Mouse (Mus musculus) neural tube, embryonic 13.5 days (tissue): Measurements from ENCODE around the gene Palld. TPM values are rescaled to one million over a fixed set of nuclear protein-coding genes. Genes with fewer than 3 reads are reported as not detected.

ENCODE experiments used
- ATAC-seq: fragments of 200-750 bp; cut with Nextera tagmentation; 2 replicates; pipeline ENCODE4 v1.8.0; 2017; ENCODE audit warnings: low read depth, mild to moderate bottlenecking, moderate TSS enrichment, moderate library complexity
- H3K27ac ChIP-seq: fragments of 300-500 bp; sonication (generic); replicated peaks from 2 replicates; pipeline ENCODE4 v1.5.1; 2015; ENCODE audit warnings: moderate library complexity, mild to moderate bottlenecking, inconsistent platforms
- H3K27me3 ChIP-seq: fragments of 300-500 bp; sonication (generic); 2 replicates; pipeline ENCODE4 v1.6.1; 2015; ENCODE audit warnings: mild to moderate bottlenecking, inconsistent platforms
- H3K36me3 ChIP-seq: fragments of 300-500 bp; sonication (generic); 2 replicates; pipeline ENCODE4 v1.6.1; 2015; ENCODE audit warnings: mild to moderate bottlenecking, inconsistent platforms
- H3K4me1 ChIP-seq: fragments of 300-500 bp; sonication (generic); replicated peaks from 2 replicates; pipeline ENCODE4 v1.6.1; 2015; ENCODE audit warnings: inconsistent platforms
- H3K4me2 ChIP-seq: fragments of 300-500 bp; sonication (generic); 2 replicates; pipeline ENCODE4 v1.6.1; 2015; ENCODE audit warnings: inconsistent platforms, mild to moderate bottlenecking, moderate library complexity
- H3K4me3 ChIP-seq: fragments of 300-500 bp; sonication (generic); 2 replicates; pipeline ENCODE4 v1.5.1; 2015; ENCODE audit warnings: mild to moderate bottlenecking, inconsistent platforms
- H3K9ac ChIP-seq: fragments of 300-500 bp; sonication (generic); 2 replicates; pipeline ENCODE4 v1.6.1; 2015; ENCODE audit warnings: moderate library complexity, mild to moderate bottlenecking, inconsistent platforms
- H3K9me3 ChIP-seq: fragments of 300-500 bp; sonication (generic); 2 replicates; pipeline ENCODE4 v1.6.1; 2016; ENCODE audit warnings: inconsistent platforms
- WGBS: fragments of 180-500 bp; shearing (Covaris S2); methylation state at CpG from one replicate; pipeline ENCODE4 v1.1.7; 2015; 5-methylcytosine and 5-hydroxymethylcytosine counted together
- polyA plus RNA-seq: library from polyadenylated mRNA; unstranded; fragments of >200 nt; fragmentation: Nextera tagmentation; extraction: Ambion mirVana; gene quantifications from 2 replicates; pipeline ENCODE4 v1.2.1, GENCODE M21; 2015

Palld gene
- polyA plus RNA-seq, 1 experiment from 2014 or later = 24.0 TPM

DNA sequence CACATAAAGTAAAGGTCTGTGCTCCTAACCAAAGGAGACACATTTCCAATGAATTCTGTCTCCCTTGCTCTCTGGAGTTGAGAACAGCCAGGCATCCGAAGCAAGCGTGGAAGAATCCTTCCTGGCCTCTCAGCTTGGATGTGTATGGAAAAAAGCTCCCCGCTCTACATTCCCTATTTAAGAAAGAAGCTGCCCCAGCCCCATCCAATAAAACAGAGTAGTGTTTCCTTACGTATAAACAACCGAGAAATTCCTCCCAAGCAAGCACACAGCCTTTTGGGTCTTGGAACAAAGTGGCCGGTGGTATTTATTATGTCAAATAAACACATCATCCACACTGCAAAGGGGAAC is 295.1 kb downstream of the Palld start:
- H3K27me3 ChIP-seq = no peaks in the 10 kb centered on the region
- no peaks in the 10 kb centered on the region for H3K36me3 ChIP-seq
- no peak overlapping the region for H3K4me3 ChIP-seq
- H3K4me2 ChIP-seq = no peak overlapping the region
- WGBS = 13% methylated on average over 6 of the region's 6 CpGs
- peaks cover 13% of the 10 kb centered on the region for H3K4me1 ChIP-seq
- H3K9ac ChIP-seq = no peak overlapping the region
- H3K27ac ChIP-seq = peak overlapping the region; percentile 57
- no peaks in the 10 kb centered on the region for H3K9me3 ChIP-seq
- ATAC-seq = no peak

DNA sequence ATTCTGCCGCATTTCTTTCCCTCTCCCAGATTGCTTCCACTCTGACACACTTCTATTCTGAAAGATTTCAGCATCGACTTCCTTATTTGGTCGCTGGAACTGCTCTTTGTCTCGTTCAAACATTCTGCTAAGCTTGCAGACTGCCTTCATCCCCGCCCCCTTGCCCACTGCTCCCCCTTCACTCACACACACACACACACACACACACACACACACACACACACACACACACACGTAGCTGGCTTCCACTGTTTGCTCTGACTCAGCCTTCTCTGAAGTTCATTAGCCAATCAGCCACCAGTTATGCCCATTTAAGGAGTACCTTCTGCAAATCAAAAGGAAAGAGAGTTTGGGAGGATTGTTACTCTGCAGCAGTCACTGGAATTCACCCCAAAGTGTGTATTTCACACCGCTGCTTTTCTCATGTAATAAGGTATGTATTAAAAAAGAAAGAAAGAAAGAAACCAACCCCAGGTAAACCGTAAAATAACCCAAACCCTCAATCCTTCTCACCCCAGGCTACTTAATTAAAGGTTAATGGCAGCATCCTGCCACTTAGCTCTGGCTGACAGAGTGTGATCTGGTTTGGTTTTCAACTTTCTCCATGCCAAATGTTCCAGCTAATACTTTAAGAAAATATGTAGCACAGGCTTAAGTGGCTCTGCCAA is 295.6 kb downstream of the Palld start:
- no peaks in the 10 kb centered on the region for H3K27me3 ChIP-seq
- H3K4me1 ChIP-seq = peaks cover 13% of the 10 kb centered on the region
- no peak overlapping the region for H3K9ac ChIP-seq
- H3K27ac ChIP-seq = peak overlapping the region; percentile 57
- ATAC-seq = peak; percentile 73
- H3K4me3 ChIP-seq = no peak overlapping the region
- no peaks in the 10 kb centered on the region for H3K36me3 ChIP-seq
- 17% methylated on average over 7 of the region's 8 CpGs for WGBS
- no peaks in the 10 kb centered on the region for H3K9me3 ChIP-seq
- H3K4me2 ChIP-seq = peak overlapping the region; percentile 33

DNA sequence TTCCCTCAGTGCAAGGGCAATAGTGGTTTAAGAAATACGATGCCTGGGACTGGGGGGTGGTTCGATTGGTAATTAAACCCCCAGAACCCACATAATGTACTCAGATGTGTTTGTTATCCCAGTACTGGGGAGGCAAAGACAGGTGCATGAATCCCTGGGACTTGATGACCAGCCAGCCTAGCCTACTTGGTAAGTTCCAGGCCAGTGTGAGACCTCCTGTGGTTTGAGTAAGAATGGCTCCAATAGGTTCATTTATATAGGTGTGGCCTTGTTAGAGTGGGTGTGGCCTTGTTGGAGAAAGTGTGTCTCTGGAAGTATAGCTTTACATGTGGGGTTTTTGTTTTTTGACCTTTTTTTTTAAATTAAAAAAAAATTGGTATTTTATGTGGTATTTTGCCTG is 297.6 kb downstream of the Palld start:
- 92% methylated on average over 2 of the region's 2 CpGs for WGBS

DNA sequence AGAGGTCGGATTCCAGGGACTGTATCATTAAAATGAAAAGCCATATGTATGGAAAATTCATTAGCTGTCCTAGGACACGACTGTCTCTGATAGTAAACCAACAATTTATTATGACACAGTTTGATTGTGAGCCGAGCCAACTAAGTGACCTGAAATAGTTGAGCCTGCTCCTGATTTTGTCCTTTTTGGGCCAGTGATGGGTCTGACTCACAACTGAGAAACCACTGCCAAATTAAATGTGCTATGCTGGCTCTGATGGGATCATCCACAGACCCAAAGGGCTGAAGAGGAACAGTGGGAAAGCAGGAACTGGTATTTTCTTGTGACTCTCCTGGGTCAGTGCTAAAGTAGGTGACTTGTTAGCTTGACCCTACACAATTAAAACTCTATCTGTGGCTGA is 305.6 kb downstream of the Palld start:
- WGBS = 42% methylated on average over 3 of the region's 3 CpGs
- Histone ChIP-seq H3K27ac (no peak overlapping the region), H3K9ac (no peak overlapping the region), H3K36me3 (no peaks in the 10 kb centered on the region), H3K4me1 (peaks cover 20% of the 10 kb centered on the region), H3K4me3 (no peak overlapping the region), H3K4me2 (no peak overlapping the region), H3K27me3 (no peaks in the 10 kb centered on the region), H3K9me3 (no peaks in the 10 kb centered on the region)
- no peak for ATAC-seq

More for the DNA sequence above, 297.6 kb downstream of the Palld start:
- Histone ChIP-seq H3K36me3 (no peaks in the 10 kb centered on the region), H3K9ac (no peak overlapping the region), H3K27me3 (no peaks in the 10 kb centered on the region), H3K4me3 (no peak overlapping the region), H3K4me1 (peaks cover 13% of the 10 kb centered on the region), H3K9me3 (no peaks in the 10 kb centered on the region), H3K27ac (no peak overlapping the region), H3K4me2 (no peak overlapping the region)
- no peak for ATAC-seq

DNA sequence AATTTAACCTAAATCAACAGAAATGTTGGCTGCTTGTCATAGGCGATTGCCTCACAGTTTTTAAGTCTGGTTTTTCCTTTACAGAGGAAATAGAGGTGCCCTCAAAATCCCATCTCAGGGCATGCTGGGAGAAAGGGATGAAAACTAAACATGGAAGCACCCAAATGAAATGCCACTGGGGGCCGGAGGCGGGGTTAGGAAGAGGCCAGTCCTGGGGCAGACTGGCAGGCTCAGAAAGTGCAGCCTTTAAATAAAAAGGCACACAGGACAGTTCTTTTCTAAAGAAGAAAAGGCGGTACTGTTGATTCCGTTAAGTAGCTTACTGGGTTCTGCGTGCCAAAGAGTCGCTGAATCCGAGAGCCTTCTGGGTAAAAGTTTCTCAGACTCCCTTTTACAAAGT is 311.0 kb downstream of the Palld start:
- Histone ChIP-seq H3K4me2 (peak overlapping the region; percentile 87), H3K9ac (peak overlapping the region; percentile 77), H3K27ac (peak overlapping the region; percentile 76), H3K4me3 (peak overlapping the region; percentile 63), H3K4me1 (peaks cover 38% of the 10 kb centered on the region), H3K27me3 (no peaks in the 10 kb centered on the region), H3K9me3 (no peaks in the 10 kb centered on the region), H3K36me3 (no peaks in the 10 kb centered on the region)
- ATAC-seq = peak; percentile 60
- WGBS = 3% methylated on average over 8 of the region's 8 CpGs

DNA sequence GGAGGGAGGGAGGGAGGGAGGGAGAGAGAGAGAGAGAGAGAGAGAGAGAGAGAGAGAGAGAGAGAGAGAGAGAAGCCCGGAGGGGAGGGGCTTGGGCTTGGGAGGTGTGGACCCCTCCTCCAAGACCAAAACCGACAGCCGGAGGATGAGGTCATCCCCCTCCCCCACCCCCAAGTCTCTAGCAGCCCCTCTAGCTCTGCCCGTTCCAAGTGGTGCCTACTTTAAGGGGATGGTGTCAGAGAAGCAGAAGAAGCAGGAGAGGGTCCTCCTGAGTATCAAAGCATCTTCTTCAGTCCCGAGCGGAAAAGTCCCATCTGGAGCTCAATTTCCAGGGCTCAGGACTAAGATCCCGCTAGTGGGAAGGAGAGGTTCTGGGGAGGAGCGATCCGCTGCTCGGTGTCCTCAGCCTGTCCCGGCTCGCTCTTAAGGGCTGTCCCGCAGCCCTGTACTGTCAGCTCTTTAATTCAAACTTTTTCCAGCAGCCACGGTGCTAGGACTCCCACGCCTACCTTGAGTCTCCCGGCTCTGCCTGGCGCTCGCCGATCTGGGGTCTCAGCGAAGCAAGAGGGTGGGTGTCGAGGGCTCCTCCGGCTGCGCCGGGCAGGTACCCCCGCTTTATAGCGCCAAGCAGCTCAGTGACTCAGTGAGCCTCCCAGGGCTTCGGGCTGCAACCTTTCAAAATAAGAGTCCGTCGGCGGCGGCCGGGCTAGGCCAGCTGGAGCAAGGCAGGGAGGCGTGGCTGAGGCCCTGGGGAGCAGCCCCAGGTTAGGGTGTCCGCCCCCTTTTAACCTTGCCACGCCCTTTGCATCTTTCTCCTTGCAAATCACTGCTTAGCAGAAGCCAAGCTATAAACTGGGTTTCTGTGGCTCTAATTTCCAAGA is 311.7 kb downstream of the Palld start:
- peak overlapping the region; percentile 77 for H3K9ac ChIP-seq
- WGBS = under 1% methylated on average over 35 of the region's 35 CpGs
- peak overlapping the region; percentile 87 for H3K4me2 ChIP-seq
- no peaks in the 10 kb centered on the region for H3K9me3 ChIP-seq
- peak overlapping the region; percentile 63 for H3K4me3 ChIP-seq
- no peaks in the 10 kb centered on the region for H3K36me3 ChIP-seq
- H3K27me3 ChIP-seq = no peaks in the 10 kb centered on the region
- H3K27ac ChIP-seq = peak overlapping the region; percentile 76
- peak; percentile 89 for ATAC-seq
- H3K4me1 ChIP-seq = peaks cover 38% of the 10 kb centered on the region

DNA sequence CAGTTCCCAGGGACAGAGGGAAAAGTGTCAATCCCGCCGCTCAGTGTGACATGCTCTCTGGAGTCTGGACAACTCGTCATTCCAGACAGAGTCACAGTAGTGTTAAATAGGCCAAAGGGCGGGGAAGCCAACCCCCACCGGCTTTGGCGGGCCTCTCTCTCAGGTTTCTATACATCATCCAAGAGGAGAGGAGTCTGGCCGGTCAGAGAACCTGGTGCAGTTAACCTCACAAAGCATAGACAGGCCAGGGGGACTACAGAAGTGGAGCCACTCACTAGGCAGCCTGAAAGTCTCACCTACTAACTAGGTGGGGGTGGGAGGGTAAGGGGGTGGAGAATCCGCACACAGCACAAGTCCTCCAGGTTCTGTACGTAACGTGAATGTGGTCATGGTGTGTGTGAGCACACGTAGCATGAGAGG is 312.5 kb downstream of the Palld start:
- Histone ChIP-seq H3K27me3 (no peaks in the 10 kb centered on the region), H3K4me1 (peaks cover 38% of the 10 kb centered on the region), H3K9me3 (no peaks in the 10 kb centered on the region), H3K27ac (no peak overlapping the region), H3K4me2 (peak overlapping the region; percentile 87), H3K9ac (peak overlapping the region; percentile 77), H3K4me3 (peak overlapping the region; percentile 63), H3K36me3 (no peaks in the 10 kb centered on the region)
- WGBS = 3% methylated on average over 11 of the region's 11 CpGs
- ATAC-seq = peak; percentile 42

DNA sequence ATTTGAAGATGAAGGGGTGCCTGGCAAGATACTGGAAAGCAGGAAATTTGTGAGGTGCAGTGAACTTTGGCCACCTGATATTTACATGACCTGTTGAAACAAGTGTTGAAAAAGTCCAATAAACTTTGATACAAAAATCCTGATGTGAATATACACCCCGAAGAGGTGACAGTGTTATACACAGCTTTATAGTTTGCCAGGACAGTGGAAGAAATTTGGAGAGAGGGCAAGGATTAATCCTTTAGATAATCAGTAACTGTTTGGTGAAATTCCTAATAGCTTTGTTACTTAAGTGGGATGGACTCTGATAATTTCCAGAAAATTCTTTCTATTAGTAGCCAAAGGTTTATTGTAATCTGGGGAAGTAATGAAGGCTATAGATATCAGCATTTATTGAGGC is 314.2 kb downstream of the Palld start:
- no peaks in the 10 kb centered on the region for H3K36me3 ChIP-seq
- H3K9me3 ChIP-seq = no peaks in the 10 kb centered on the region
- WGBS = 96% methylated on average over 1 of the region's 1 CpGs
- no peak overlapping the region for H3K9ac ChIP-seq
- H3K4me2 ChIP-seq = no peak overlapping the region; the same call in 1 of the 2 replicates
- no peak overlapping the region for H3K27ac ChIP-seq
- H3K27me3 ChIP-seq = no peaks in the 10 kb centered on the region
- H3K4me1 ChIP-seq = peaks cover 33% of the 10 kb centered on the region
- no peak overlapping the region for H3K4me3 ChIP-seq
- ATAC-seq = no peak

DNA sequence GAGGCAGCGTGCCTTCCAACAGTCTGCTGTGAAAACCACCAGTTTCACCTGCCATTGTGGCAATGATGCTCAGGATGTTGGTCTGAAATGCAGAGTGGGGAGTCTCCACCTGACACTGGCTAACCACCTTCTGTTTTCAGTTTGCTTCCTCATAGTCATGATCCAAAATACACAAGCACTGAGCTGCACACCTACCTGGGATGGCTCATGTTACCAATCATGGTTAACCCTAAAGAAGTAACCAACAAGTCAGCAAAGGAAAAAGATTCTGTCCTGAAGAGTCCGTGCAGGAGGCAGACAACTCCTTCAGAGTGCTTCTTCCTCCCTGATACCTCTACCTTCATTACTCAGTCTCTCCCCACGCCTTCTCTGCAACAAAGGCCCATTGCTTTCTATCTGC is 314.8 kb downstream of the Palld start:
- ATAC-seq = no peak
- H3K36me3 ChIP-seq = no peaks in the 10 kb centered on the region
- H3K27ac ChIP-seq = no peak overlapping the region
- H3K4me3 ChIP-seq = no peak overlapping the region
- no peak overlapping the region for H3K4me2 ChIP-seq
- H3K9ac ChIP-seq = no peak overlapping the region
- H3K4me1 ChIP-seq = peaks cover 27% of the 10 kb centered on the region
- no peaks in the 10 kb centered on the region for H3K27me3 ChIP-seq
- H3K9me3 ChIP-seq = no peaks in the 10 kb centered on the region
- WGBS = 83% methylated on average over 3 of the region's 3 CpGs

DNA sequence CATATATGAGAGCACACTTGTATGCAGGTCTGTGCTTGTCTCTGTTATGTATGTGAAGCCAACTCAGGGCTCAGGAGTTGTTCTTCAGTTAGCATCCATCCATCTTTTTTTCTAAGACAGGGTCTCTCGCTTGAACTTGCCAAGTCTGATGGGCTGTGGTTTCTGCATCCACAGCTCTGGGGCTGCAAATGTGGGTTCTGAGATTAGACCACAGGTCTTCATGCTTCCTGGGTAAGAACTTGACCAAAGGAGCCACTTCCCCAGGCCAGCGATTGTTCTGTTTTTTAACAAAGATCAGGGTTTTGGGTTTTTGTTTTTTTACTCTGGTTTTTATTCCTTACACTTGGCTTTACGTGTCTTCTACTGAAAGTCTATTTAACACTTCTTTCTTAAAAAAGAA is 316.0 kb downstream of the Palld start:
- no peaks in the 10 kb centered on the region for H3K27me3 ChIP-seq
- H3K27ac ChIP-seq = no peak overlapping the region
- no peaks in the 10 kb centered on the region for H3K9me3 ChIP-seq
- no peak overlapping the region for H3K4me3 ChIP-seq
- no peak overlapping the region for H3K9ac ChIP-seq
- no peak for ATAC-seq
- no peaks in the 10 kb centered on the region for H3K36me3 ChIP-seq
- H3K4me1 ChIP-seq = peaks cover 15% of the 10 kb centered on the region
- no peak overlapping the region for H3K4me2 ChIP-seq
- 95% methylated on average over 3 of the region's 3 CpGs for WGBS

DNA sequence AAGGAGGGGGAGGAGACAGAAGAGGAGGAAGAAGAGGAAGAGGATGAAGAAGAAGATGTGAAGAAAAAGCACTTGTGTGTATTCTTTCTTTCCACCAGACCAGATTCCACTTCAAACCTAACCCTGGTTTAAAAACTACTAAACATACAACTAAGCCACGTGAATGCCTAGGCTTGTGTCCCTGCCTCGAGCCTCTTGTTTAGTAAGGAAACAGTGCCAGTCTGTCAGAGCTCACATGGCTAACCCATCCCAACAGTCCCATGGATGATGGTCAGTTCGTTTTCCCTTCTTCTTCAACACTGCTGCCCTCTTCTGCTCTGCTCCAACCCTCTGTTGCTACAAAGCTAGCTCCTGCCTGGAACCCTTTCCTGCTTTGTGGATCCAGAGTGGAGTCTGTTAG is 316.7 kb downstream of the Palld start:
- Histone ChIP-seq H3K4me2 (no peak overlapping the region), H3K4me3 (no peak overlapping the region), H3K27ac (no peak overlapping the region), H3K4me1 (peaks cover 9% of the 10 kb centered on the region), H3K9me3 (no peaks in the 10 kb centered on the region), H3K36me3 (no peaks in the 10 kb centered on the region), H3K27me3 (no peaks in the 10 kb centered on the region), H3K9ac (no peak overlapping the region)
- ATAC-seq = no peak
- 83% methylated on average over 3 of the region's 3 CpGs for WGBS

DNA sequence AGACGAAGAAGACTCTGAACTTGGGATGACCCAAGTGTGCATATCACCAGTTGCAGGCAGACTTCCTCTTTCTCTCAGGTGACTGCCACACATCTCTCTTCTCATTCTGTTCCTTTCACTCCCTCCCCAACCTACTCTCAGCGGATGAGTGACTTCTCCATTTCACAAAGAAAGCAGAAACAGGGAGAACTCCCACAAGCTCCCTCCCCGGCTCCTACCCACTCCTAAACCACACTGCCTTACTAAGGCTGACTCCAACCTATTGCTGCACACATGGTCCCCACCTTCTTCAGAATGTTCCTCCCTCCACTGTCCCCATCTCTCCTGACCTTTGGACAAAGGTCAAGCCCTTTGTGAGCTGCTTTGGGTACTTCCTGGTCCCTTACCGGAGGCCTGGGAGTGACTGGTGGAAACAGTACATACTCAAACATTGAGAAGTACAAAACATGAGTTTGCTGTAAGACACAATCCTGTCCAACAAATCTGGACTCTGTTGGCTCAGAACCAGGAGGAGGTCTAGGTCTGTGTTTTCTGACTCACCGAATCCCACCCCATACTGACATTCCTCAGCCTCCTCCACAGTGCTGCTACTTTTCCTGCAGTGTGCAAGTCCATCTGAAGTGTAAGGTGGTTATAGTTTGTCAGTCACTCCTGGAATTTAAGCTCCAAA is 317.6 kb downstream of the Palld start:
- Histone ChIP-seq H3K4me2 (no peak overlapping the region), H3K9ac (no peak overlapping the region), H3K27me3 (no peaks in the 10 kb centered on the region), H3K36me3 (no peaks in the 10 kb centered on the region), H3K4me1 (peaks cover 8% of the 10 kb centered on the region), H3K9me3 (no peaks in the 10 kb centered on the region), H3K4me3 (no peak overlapping the region), H3K27ac (no peak overlapping the region)
- ATAC-seq = no peak
- WGBS = 83% methylated on average over 5 of the region's 5 CpGs
